Mouse (Mus musculus): ENCODE data around the gene Map4k1. TPM values are rescaled to one million over a fixed set of nuclear protein-coding genes. Genes with fewer than 3 reads are reported as not detected.

Gene Map4k1
- polyA plus RNA-seq, 1 experiment from 2014 or later = 7.7 TPM

DNA sequence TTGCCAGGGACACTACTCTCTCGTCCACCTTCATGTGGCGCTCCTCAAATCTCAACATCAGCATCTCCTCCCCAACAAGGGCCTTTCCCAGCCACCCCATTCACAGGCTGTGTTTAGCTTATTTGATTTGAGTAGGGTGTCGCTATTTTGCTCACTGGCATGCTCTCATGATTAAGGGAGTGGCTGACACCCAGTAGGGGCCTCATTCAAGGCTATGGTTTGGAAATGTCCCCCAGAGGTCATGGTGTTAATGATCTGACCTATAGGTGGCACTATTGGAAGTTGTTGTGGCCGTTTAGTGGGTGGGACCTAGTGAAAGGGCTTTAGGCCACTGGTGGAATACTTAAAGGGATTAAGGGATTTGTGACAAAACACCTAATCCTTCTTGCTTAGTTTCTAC, 45.0 kb downstream of the Map4k1 start:
- Histone ChIP-seq H3K4me2 (replicated peaks) (no peak overlapping the region), H3K27me3 (no peaks in the 10 kb centered on the region), H3K4me1 (peaks cover 14% of the 10 kb centered on the region), H3K4me3 (replicated peaks) (no peak overlapping the region), H3K9ac (no peak overlapping the region), H3K27ac (replicated peaks) (no peak overlapping the region), H3K9me3 (replicated peaks) (no peaks in the 10 kb centered on the region), H3K36me3 (no peaks in the 10 kb centered on the region)
- no peak for ATAC-seq (ENCODE audit: insufficient number of reproducible peaks, low FRiP score, low TSS enrichment, low read depth)
- 72% methylated on average over 4 of the region's 4 CpGs for WGBS

DNA sequence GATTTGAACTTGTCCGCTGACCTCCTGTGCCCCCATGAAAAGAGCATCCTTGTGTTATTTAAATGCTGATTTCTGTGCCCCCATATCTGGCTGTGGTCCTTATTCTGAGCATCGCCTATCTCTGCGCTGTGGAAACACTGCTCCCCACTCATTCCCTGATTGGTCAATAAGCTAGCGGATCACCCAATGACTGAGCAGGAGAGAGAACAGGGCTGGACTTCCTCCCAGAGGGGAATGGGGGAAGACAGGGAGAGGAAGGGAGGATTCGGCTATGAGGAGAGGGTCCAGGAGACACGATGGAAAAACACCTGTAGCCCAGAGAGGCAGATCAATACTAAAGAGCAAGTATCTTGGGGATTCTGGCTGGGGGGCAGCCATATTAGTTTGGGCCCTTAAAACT, 46.9 kb downstream of the Map4k1 start:
- Histone ChIP-seq H3K4me1 (peaks cover 14% of the 10 kb centered on the region), H3K9ac (no peak overlapping the region), H3K36me3 (no peaks in the 10 kb centered on the region), H3K9me3 (replicated peaks) (no peaks in the 10 kb centered on the region), H3K4me3 (replicated peaks) (no peak overlapping the region), H3K27me3 (no peaks in the 10 kb centered on the region), H3K4me2 (replicated peaks) (no peak overlapping the region), H3K27ac (replicated peaks) (no peak overlapping the region)
- ATAC-seq (ENCODE audit: insufficient number of reproducible peaks, low FRiP score, low TSS enrichment, low read depth) = no peak
- WGBS = 81% methylated on average over 6 of the region's 6 CpGs

DNA sequence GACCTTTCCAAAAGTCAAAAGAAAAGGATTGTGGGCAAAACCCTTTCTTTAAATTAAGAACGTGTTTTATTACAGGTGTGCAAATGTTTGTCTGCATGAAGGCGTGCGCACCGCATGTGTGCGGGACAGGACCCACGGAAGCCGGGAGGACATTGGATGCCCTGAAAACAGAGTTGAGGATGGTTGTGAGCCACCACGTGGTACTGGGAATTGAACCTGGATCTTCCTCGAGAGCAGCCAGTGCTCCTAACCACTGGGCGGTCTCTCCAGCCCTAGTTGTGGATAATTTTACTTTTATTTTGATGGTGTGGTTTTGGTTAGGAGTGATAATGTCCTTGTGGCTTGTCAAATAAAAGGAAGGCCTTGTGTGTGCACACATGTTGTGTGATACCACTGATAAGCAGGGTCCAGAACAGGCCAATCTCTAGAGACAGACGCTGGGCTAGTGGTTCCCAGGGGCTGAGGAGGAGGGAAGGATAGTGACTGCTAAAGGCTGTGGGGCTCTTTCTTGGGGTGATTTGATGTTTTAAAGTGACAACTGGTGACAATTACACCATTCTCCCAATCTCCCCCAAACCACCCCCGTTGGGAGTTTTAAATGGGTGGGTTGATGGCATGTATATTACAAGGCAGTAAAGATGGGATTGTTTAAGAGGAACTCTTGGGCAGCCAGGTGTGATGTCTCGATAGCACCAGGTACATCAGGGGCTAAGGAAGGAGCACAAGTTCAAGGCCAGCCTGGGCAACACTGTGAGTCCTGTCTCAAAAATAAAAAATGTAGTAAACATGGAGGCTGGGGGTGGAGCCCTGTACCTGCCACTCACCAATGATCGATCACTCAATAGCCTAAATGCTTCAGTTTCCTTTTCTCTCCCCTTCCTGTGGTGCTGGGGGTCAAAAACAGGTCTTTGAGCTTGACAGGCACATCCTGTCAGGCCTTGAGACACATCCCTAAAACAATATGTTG, 48.1 kb downstream of the Map4k1 start:
- ATAC-seq (ENCODE audit: insufficient number of reproducible peaks, low FRiP score, low TSS enrichment, low read depth) = no peak
- H3K4me2 ChIP-seq (replicated peaks) = no peak overlapping the region
- peaks cover 14% of the 10 kb centered on the region for H3K4me1 ChIP-seq
- H3K27ac ChIP-seq (replicated peaks) = no peak overlapping the region
- H3K9me3 ChIP-seq (replicated peaks) = no peaks in the 10 kb centered on the region
- H3K9ac ChIP-seq = no peak overlapping the region
- H3K4me3 ChIP-seq (replicated peaks) = no peak overlapping the region
- no peaks in the 10 kb centered on the region for H3K36me3 ChIP-seq
- WGBS = 86% methylated on average over 14 of the region's 14 CpGs
- H3K27me3 ChIP-seq = no peaks in the 10 kb centered on the region

DNA sequence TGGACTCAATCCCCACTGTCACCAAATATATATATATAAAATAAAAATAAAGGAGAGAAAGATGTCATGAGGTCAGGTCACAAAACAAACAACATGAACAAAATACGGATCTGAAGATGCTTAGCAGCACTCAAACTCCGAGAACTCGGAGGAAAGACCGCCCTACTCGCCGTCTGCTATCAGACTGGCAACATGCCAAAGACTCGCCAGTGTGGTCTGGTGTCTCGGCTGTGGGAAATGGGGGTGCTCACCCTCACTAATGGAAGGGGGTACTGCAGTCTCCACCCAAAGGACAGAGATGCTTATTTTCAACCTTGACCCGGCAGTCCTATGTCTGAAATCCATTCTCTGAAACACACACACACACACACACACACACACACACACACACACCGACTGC, 49.8 kb downstream of the Map4k1 start:
- Histone ChIP-seq H3K9me3 (replicated peaks) (no peaks in the 10 kb centered on the region), H3K9ac (no peak overlapping the region), H3K36me3 (no peaks in the 10 kb centered on the region), H3K27me3 (no peaks in the 10 kb centered on the region), H3K27ac (replicated peaks) (no peak overlapping the region), H3K4me2 (replicated peaks) (no peak overlapping the region), H3K4me3 (replicated peaks) (no peak overlapping the region), H3K4me1 (peaks cover 3% of the 10 kb centered on the region; the same call in 1 of the 2 replicates)
- WGBS = 74% methylated on average over 10 of the region's 10 CpGs
- ATAC-seq (ENCODE audit: insufficient number of reproducible peaks, low FRiP score, low TSS enrichment, low read depth) = no peak; the same call in 1 of the 2 replicates

DNA sequence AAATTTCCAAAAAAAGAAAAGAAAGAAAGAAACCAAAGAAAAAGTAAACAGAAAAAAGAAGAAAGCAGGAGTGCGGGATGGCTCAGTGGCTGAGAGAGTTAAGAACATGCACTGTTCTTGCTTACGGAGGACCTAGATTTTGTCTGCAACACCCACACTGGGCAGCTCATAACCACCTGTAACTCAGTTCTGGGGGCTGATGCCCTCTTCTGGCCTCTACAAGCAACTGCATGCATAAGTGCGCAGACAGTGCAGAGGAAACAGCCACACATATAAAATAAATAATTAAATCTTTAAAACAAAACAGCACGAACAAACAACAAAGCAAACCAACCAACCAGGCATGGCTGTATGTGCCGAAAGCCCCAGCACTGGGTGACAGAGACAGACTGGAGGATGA, 50.8 kb downstream of the Map4k1 start:
- Histone ChIP-seq H3K4me2 (replicated peaks) (no peak overlapping the region), H3K4me1 (no peaks in the 10 kb centered on the region), H3K4me3 (replicated peaks) (no peak overlapping the region), H3K27me3 (no peaks in the 10 kb centered on the region), H3K27ac (replicated peaks) (no peak overlapping the region), H3K9ac (no peak overlapping the region), H3K9me3 (replicated peaks) (no peaks in the 10 kb centered on the region), H3K36me3 (no peaks in the 10 kb centered on the region)
- ATAC-seq (ENCODE audit: insufficient number of reproducible peaks, low FRiP score, low TSS enrichment, low read depth) = no peak
- 79% methylated on average over 5 of the region's 5 CpGs for WGBS

DNA sequence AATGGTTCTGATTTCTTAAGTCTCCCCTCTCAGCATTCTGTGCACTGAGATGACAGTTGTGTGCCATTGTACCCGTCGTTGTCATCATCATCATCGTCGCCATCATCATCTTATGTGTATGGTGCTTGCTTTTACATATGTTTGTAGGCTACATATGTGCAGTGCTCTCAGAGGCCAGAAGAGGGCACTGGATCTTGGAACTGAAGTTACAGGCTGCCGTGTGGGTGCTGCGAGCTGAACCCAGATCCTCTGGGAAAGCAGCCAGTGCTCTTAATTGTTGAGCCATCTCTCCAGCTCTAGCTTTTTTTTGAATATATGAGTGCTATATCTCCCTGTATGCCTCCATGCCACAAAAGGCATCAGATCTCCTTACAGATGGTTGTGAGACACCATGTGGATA, 55.4 kb downstream of the Map4k1 start:
- Histone ChIP-seq H3K4me1 (peaks cover 12% of the 10 kb centered on the region), H3K9me3 (replicated peaks) (no peaks in the 10 kb centered on the region), H3K36me3 (no peaks in the 10 kb centered on the region), H3K27me3 (no peaks in the 10 kb centered on the region), H3K9ac (no peak overlapping the region), H3K27ac (replicated peaks) (no peak overlapping the region), H3K4me3 (replicated peaks) (no peak overlapping the region), H3K4me2 (replicated peaks) (no peak overlapping the region)
- 86% methylated on average over 6 of the region's 6 CpGs for WGBS
- ATAC-seq (ENCODE audit: insufficient number of reproducible peaks, low FRiP score, low TSS enrichment, low read depth) = no peak

DNA sequence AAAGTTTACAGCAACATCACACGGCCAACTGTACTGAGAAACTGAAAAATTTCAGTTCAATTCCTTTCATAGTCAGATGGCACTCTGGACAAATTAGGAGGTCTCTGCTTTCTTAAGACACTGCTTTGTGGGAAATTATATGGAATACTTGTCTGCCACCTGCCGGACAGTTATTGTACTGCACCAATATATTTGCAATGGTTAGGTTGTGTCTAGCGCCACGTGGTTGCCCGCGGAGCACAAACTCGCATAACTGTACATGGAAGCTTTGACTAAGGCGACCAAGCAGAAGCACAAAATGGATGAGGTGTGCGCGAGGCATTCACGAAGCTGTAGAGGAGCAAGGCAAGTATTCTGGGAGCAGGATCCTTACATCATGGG, 57.7 kb downstream of the Map4k1 start:
- H3K27ac ChIP-seq (replicated peaks) = 0 out of 2 replicates have a peak overlapping the region, but pooled peaks have one; percentile 35
- H3K9me3 ChIP-seq (replicated peaks) = no peaks in the 10 kb centered on the region
- no peaks in the 10 kb centered on the region for H3K27me3 ChIP-seq
- H3K36me3 ChIP-seq = no peaks in the 10 kb centered on the region
- peak overlapping the region; percentile 79 for H3K4me2 ChIP-seq (replicated peaks)
- peaks cover 24% of the 10 kb centered on the region for H3K4me1 ChIP-seq
- peak overlapping the region; percentile 24 for H3K9ac ChIP-seq
- ATAC-seq (ENCODE audit: insufficient number of reproducible peaks, low FRiP score, low TSS enrichment, low read depth) = peak; percentile 62
- under 1% methylated on average over 11 of the region's 11 CpGs for WGBS
- peak overlapping the region; percentile 45 for H3K4me3 ChIP-seq (replicated peaks)

DNA sequence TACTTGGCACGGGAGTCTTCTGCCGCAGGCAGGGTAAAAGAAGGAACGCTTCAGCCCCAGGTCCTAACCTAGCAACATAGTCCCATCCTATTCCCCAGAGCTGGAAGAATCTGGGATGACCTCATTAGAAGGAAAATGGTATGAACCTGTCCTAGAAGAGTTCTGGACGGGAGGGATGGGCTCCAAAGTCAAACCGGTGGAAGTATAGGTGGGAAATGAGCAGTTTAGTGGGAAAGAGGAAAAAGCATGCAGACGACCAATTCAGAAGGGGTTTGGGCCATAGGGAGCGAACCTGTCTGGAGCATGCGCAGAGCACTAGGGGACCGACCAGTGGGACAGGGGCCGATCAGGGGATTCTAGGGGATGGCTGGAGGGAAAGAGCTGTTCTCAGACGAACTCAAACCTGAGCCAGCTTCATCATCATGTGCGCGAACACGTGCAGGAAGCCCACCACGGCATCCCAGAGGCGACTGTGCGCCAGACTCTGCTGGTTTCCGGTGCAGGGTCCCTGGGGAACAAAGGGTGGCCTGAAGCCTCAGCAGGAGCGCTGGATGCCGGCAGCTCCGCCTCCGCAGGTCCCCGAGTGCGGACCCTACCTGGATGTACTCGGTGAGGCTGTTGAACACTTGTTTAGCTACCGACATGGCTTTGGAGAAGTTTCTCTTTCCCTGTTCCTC, 58.3 kb downstream of the Map4k1 start:
- 2% methylated on average over 26 of the region's 26 CpGs for WGBS
- Histone ChIP-seq H3K4me1 (peaks cover 26% of the 10 kb centered on the region), H3K9ac (peak overlapping the region; percentile 24), H3K4me3 (replicated peaks) (peak overlapping the region; percentile 45), H3K9me3 (replicated peaks) (no peaks in the 10 kb centered on the region), H3K36me3 (no peaks in the 10 kb centered on the region), H3K27me3 (no peaks in the 10 kb centered on the region), H3K27ac (replicated peaks) (0 out of 2 replicates have a peak overlapping the region, but pooled peaks have one; percentile 35), H3K4me2 (replicated peaks) (peak overlapping the region; percentile 79)
- no peak for ATAC-seq (ENCODE audit: insufficient number of reproducible peaks, low FRiP score, low TSS enrichment, low read depth)

DNA sequence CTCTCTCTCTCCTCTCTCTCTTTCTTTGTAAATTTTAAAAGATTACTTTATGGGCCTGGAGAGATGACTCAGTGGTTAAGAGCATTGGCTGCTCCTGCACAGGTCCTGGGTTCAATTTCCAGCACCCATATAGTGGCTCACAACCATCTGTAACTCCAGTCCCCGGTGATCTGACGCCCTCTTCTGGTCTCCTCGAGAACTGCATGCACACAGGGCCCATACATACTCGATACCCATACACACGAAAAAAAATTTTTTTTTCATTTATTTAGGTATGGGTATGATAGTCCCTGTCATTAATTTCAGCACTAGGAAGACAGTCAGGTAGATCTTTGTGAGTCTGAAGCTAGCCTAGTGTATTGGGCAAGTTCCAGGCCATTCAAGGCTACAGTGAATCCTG, 59.3 kb downstream of the Map4k1 start:
- 82% methylated on average over 5 of the region's 5 CpGs for WGBS
- no peak for ATAC-seq (ENCODE audit: insufficient number of reproducible peaks, low FRiP score, low TSS enrichment, low read depth)
- Histone ChIP-seq H3K9ac (no peak overlapping the region), H3K9me3 (replicated peaks) (no peaks in the 10 kb centered on the region), H3K4me2 (replicated peaks) (no peak overlapping the region), H3K36me3 (no peaks in the 10 kb centered on the region), H3K4me3 (replicated peaks) (no peak overlapping the region), H3K27ac (replicated peaks) (no peak overlapping the region), H3K27me3 (no peaks in the 10 kb centered on the region), H3K4me1 (peaks cover 26% of the 10 kb centered on the region)

DNA sequence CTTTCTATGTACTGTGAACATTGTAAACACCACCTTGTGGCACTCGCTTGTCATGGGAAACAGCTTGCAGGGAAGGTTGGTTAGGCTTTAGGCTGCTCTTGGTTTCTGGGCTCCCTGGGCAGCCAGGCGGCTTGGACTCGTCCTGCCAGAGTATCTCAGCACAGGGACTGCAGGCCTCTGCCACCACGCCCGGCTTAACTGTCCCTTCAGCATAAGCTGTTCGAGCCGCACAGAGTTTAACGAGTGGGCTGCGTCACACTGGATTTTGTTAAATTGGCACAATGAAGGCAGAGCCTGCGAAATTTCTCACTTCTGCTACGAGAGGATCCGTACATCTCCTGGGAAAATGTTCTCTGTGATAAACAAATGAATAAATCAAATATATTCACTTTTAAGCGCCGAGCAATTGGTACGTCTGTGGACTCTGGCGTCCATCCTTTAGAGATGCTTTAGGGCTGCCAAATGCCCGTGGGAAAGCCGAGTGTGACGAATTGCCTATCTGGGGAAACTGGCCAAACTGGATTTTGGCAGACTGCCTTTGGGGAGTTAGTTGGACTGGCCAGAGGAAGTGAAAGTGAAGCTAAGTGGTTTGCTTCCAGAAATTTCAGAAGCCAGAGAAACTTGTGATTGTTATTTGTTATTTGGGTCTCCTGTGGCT, 61.3 kb downstream of the Map4k1 start:
- no peaks in the 10 kb centered on the region for H3K27me3 ChIP-seq
- peaks cover 26% of the 10 kb centered on the region for H3K4me1 ChIP-seq
- H3K9ac ChIP-seq = no peak overlapping the region
- H3K4me2 ChIP-seq (replicated peaks) = peak overlapping the region; percentile 8; the same call in 1 of the 2 replicates
- no peak for ATAC-seq (ENCODE audit: insufficient number of reproducible peaks, low FRiP score, low TSS enrichment, low read depth)
- no peaks in the 10 kb centered on the region for H3K9me3 ChIP-seq (replicated peaks)
- WGBS = 55% methylated on average over 19 of the region's 19 CpGs
- H3K27ac ChIP-seq (replicated peaks) = peak overlapping the region; percentile 55
- no peaks in the 10 kb centered on the region for H3K36me3 ChIP-seq
- no peak overlapping the region for H3K4me3 ChIP-seq (replicated peaks)

DNA sequence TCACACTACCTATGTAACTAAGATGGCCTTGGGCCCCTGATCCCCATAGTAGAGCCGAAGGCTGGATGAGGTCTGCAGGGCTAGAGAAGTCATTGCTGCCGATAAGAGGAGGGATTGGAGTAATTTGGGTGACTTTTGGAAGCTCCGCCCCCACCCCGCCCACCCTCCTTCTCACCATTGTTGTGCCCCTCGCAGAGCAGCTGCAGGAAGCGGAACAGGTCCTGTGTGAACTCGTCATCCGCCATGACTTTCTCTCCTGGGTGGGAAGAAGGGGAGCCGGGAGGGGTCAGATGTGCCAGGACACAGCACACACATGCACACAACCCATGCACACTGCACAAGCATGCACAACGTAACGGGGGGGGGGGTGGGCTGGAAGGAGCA, 61.8 kb downstream of the Map4k1 start:
- H3K4me3 ChIP-seq (replicated peaks) = no peak overlapping the region
- 28% methylated on average over 11 of the region's 11 CpGs for WGBS
- 0 out of 2 replicates have a peak overlapping the region, but pooled peaks have one; percentile 8 for H3K4me2 ChIP-seq (replicated peaks)
- no peaks in the 10 kb centered on the region for H3K9me3 ChIP-seq (replicated peaks)
- H3K36me3 ChIP-seq = no peaks in the 10 kb centered on the region
- no peak for ATAC-seq (ENCODE audit: insufficient number of reproducible peaks, low FRiP score, low TSS enrichment, low read depth)
- H3K27ac ChIP-seq (replicated peaks) = peak overlapping the region; percentile 55; the same call in 1 of the 2 replicates
- no peaks in the 10 kb centered on the region for H3K27me3 ChIP-seq
- H3K9ac ChIP-seq = no peak overlapping the region
- H3K4me1 ChIP-seq = peaks cover 26% of the 10 kb centered on the region

Measured in embryonic facial prominence, embryonic 15.5 days (tissue).